Mouse (Mus musculus) ZHBTc4 (cell line): ENCODE measurements around the gene Wnt10a.

Experiments
- DNase-seq: peaks from one replicate; pipeline ENCODE4 v3.0.0-alpha.2; 2011; ENCODE audit warnings: low read depth, low spot score

The Wnt10a gene

GRCm38 (mm10) chr1:74791249-74791648, at the start of gene Wnt10a:
TSS of gene Wnt10a (plus strand) at chr1:74791516.
- DNase-seq = no peak

GRCm38 (mm10) chr1:74747335-74747734, 44.0 kb upstream of the Wnt10a start:
- no peak for DNase-seq

- peak; percentile 88 for DNase-seq
These were observed 42.6 kb upstream of the Wnt10a start, which contains the start of gene Prkag3 for GRCm38 (mm10) chr1:74748643-74749271. TSS of gene Prkag3 (minus strand) at chr1:74749221.

GRCm38 (mm10) chr1:74749301-74749700, 42.0 kb upstream of the Wnt10a start:
- DNase-seq = no peak

GRCm38 (mm10) chr1:74750683-74751082, 40.6 kb upstream of the Wnt10a start:
- DNase-seq = no peak

GRCm38 (mm10) chr1:74752150-74752549, 39.2 kb upstream of the Wnt10a start:
- no peak for DNase-seq

GRCm38 (mm10) chr1:74752833-74753232, 38.5 kb upstream of the Wnt10a start:
- DNase-seq = no peak

GRCm38 (mm10) chr1:74753266-74753974, 37.9 kb upstream of the Wnt10a start:
- no peak for DNase-seq

GRCm38 (mm10) chr1:74754175-74754785, 37.0 kb upstream of the Wnt10a start:
- no peak for DNase-seq

- peak; percentile 72 for DNase-seq
These were observed 31.5 kb upstream of the Wnt10a start for GRCm38 (mm10) chr1:74759773-74760172.

GRCm38 (mm10) chr1:74763081-74763480, 28.2 kb upstream of the Wnt10a start:
- DNase-seq = peak; percentile 94

- DNase-seq = peak; percentile 56
These were observed 20.4 kb upstream of the Wnt10a start for GRCm38 (mm10) chr1:74770727-74771466.

GRCm38 (mm10) chr1:74771467-74771844, 19.9 kb upstream of the Wnt10a start:
- no peak for DNase-seq

- no peak for DNase-seq
These were observed 19.6 kb upstream of the Wnt10a start, which contains the start of gene Wnt6 for GRCm38 (mm10) chr1:74771845-74771930. TSS of gene Wnt6 (plus strand) at chr1:74771892.

GRCm38 (mm10) chr1:74771931-74772620, 19.2 kb upstream of the Wnt10a start:
- peak; percentile 59 for DNase-seq

- peak; percentile 90 for DNase-seq
These were observed 18.2 kb upstream of the Wnt10a start for GRCm38 (mm10) chr1:74773136-74773535.

GRCm38 (mm10) chr1:74774062-74774461, 17.3 kb upstream of the Wnt10a start:
- DNase-seq = no peak

- peak; percentile 68 for DNase-seq
These were observed 15.5 kb upstream of the Wnt10a start for GRCm38 (mm10) chr1:74775816-74776215.

- DNase-seq = peak; percentile 82
These were observed 12.3 kb upstream of the Wnt10a start for GRCm38 (mm10) chr1:74778934-74779486.

- DNase-seq = no peak
These were observed 9.3 kb upstream of the Wnt10a start for GRCm38 (mm10) chr1:74782045-74782444.

GRCm38 (mm10) chr1:74783554-74783953, 7.8 kb upstream of the Wnt10a start:
- DNase-seq = no peak
